Mouse (Mus musculus): ENCODE results near the gene Bcas3. TPM values are rescaled to one million over a fixed set of nuclear protein-coding genes. Genes with fewer than 3 reads are reported as not detected.

The Bcas3 gene
- polyA plus RNA-seq, 1 experiment from 2014 or later = 19.1 TPM

GRCm38 (mm10) chr11:85555721-85556120 lies 202.8 kb downstream of the Bcas3 start:
- ATAC-seq (ENCODE audit: low read depth) = no peak
- Histone ChIP-seq H3K27me3 (ENCODE audit: control insufficient read depth, insufficient read depth, low read depth, low read length) (no peaks in the 10 kb centered on the region), H3K4me1 (ENCODE audit: control insufficient read depth, low read depth, low read length) (no peaks in the 10 kb centered on the region; the same call in 1 of the 2 replicates), H3K4me3 (ENCODE audit: low read depth, low read length) (no peak overlapping the region), H3K9ac (ENCODE audit: low read depth, low read length) (no peak overlapping the region), H3K36me3 (ENCODE audit: control insufficient read depth, insufficient read depth) (no peaks in the 10 kb centered on the region), H3K9me3 (replicated peaks; ENCODE audit: control insufficient read depth, low read length) (no peaks in the 10 kb centered on the region), H3K27ac (ENCODE audit: low read length) (no peak overlapping the region), H3K4me2 (ENCODE audit: low read depth, low read length) (no peak overlapping the region)
- WGBS (ENCODE audit: insufficient replicate concordance) = 70% methylated on average over 2 of the region's 2 CpGs

GRCm38 (mm10) chr11:85565068-85565467 lies 212.1 kb downstream of the Bcas3 start:
- no peaks in the 10 kb centered on the region for H3K27me3 ChIP-seq (ENCODE audit: control insufficient read depth, insufficient read depth, low read depth, low read length)
- H3K27ac ChIP-seq (ENCODE audit: low read length) = no peak overlapping the region
- no peak overlapping the region for H3K4me2 ChIP-seq (ENCODE audit: low read depth, low read length)
- no peaks in the 10 kb centered on the region for H3K9me3 ChIP-seq (replicated peaks; ENCODE audit: control insufficient read depth, low read length)
- WGBS (ENCODE audit: insufficient replicate concordance) = 55% methylated on average over 2 of the region's 2 CpGs
- H3K36me3 ChIP-seq (ENCODE audit: control insufficient read depth, insufficient read depth) = no peaks in the 10 kb centered on the region
- H3K4me1 ChIP-seq (ENCODE audit: control insufficient read depth, low read depth, low read length) = no peaks in the 10 kb centered on the region
- no peak overlapping the region for H3K4me3 ChIP-seq (ENCODE audit: low read depth, low read length)
- H3K9ac ChIP-seq (ENCODE audit: low read depth, low read length) = no peak overlapping the region
- ATAC-seq (ENCODE audit: low read depth) = no peak

GRCm38 (mm10) chr11:85571040-85571439 lies 218.1 kb downstream of the Bcas3 start:
- Histone ChIP-seq H3K27ac (ENCODE audit: low read length) (no peak overlapping the region), H3K27me3 (ENCODE audit: control insufficient read depth, insufficient read depth, low read depth, low read length) (no peaks in the 10 kb centered on the region), H3K4me3 (ENCODE audit: low read depth, low read length) (no peak overlapping the region), H3K9me3 (replicated peaks; ENCODE audit: control insufficient read depth, low read length) (no peaks in the 10 kb centered on the region), H3K36me3 (ENCODE audit: control insufficient read depth, insufficient read depth) (no peaks in the 10 kb centered on the region), H3K9ac (ENCODE audit: low read depth, low read length) (no peak overlapping the region), H3K4me1 (ENCODE audit: control insufficient read depth, low read depth, low read length) (no peaks in the 10 kb centered on the region), H3K4me2 (ENCODE audit: low read depth, low read length) (no peak overlapping the region)
- 0 out of 2 replicates have a peak, but pooled peaks have one; percentile 19 for ATAC-seq (ENCODE audit: low read depth)
- WGBS (ENCODE audit: insufficient replicate concordance) = 69% methylated on average over 3 of the region's 3 CpGs

GRCm38 (mm10) chr11:85571936-85572335 lies 219.0 kb downstream of the Bcas3 start:
- no peak for ATAC-seq (ENCODE audit: low read depth)
- H3K9ac ChIP-seq (ENCODE audit: low read depth, low read length) = no peak overlapping the region
- 54% methylated on average over 5 of the region's 5 CpGs for WGBS (ENCODE audit: insufficient replicate concordance)
- no peak overlapping the region for H3K4me3 ChIP-seq (ENCODE audit: low read depth, low read length)
- no peak overlapping the region for H3K4me2 ChIP-seq (ENCODE audit: low read depth, low read length)
- no peaks in the 10 kb centered on the region for H3K4me1 ChIP-seq (ENCODE audit: control insufficient read depth, low read depth, low read length)
- no peak overlapping the region for H3K27ac ChIP-seq (ENCODE audit: low read length)
- H3K36me3 ChIP-seq (ENCODE audit: control insufficient read depth, insufficient read depth) = no peaks in the 10 kb centered on the region
- no peaks in the 10 kb centered on the region for H3K27me3 ChIP-seq (ENCODE audit: control insufficient read depth, insufficient read depth, low read depth, low read length)
- H3K9me3 ChIP-seq (replicated peaks; ENCODE audit: control insufficient read depth, low read length) = no peaks in the 10 kb centered on the region

GRCm38 (mm10) chr11:85572590-85572989 lies 219.6 kb downstream of the Bcas3 start:
- H3K9me3 ChIP-seq (replicated peaks; ENCODE audit: control insufficient read depth, low read length) = no peaks in the 10 kb centered on the region

GRCm38 (mm10) chr11:85574496-85574895 lies 221.5 kb downstream of the Bcas3 start:
- H3K4me1 ChIP-seq (ENCODE audit: control insufficient read depth, low read depth, low read length) = no peaks in the 10 kb centered on the region
- ATAC-seq (ENCODE audit: low read depth) = no peak
- no peak overlapping the region for H3K9ac ChIP-seq (ENCODE audit: low read depth, low read length)
- H3K9me3 ChIP-seq (replicated peaks; ENCODE audit: control insufficient read depth, low read length) = no peaks in the 10 kb centered on the region
- H3K4me3 ChIP-seq (ENCODE audit: low read depth, low read length) = no peak overlapping the region
- H3K27ac ChIP-seq (ENCODE audit: low read length) = no peak overlapping the region
- no peak overlapping the region for H3K4me2 ChIP-seq (ENCODE audit: low read depth, low read length)
- H3K27me3 ChIP-seq (ENCODE audit: control insufficient read depth, insufficient read depth, low read depth, low read length) = no peaks in the 10 kb centered on the region
- H3K36me3 ChIP-seq (ENCODE audit: control insufficient read depth, insufficient read depth) = no peaks in the 10 kb centered on the region
- whole genome bisulfite sequencing (ENCODE audit: insufficient replicate concordance) = 5% methylated on average over 4 of the region's 4 CpGs

More at GRCm38 (mm10) chr11:85572590-85572989, 219.6 kb downstream of the Bcas3 start:
- Histone ChIP-seq H3K27me3 (ENCODE audit: control insufficient read depth, insufficient read depth, low read depth, low read length) (no peaks in the 10 kb centered on the region), H3K4me3 (ENCODE audit: low read depth, low read length) (no peak overlapping the region), H3K4me2 (ENCODE audit: low read depth, low read length) (no peak overlapping the region), H3K36me3 (ENCODE audit: control insufficient read depth, insufficient read depth) (no peaks in the 10 kb centered on the region), H3K4me1 (ENCODE audit: control insufficient read depth, low read depth, low read length) (no peaks in the 10 kb centered on the region), H3K9ac (ENCODE audit: low read depth, low read length) (no peak overlapping the region), H3K27ac (ENCODE audit: low read length) (no peak overlapping the region)
- ATAC-seq (ENCODE audit: low read depth) = no peak
- WGBS (ENCODE audit: insufficient replicate concordance) = 48% methylated on average over 3 of the region's 3 CpGs

GRCm38 (mm10) chr11:85577816-85578645 lies 225.1 kb downstream of the Bcas3 start:
- no peaks in the 10 kb centered on the region for H3K4me1 ChIP-seq (ENCODE audit: control insufficient read depth, low read depth, low read length)
- H3K9me3 ChIP-seq (replicated peaks; ENCODE audit: control insufficient read depth, low read length) = no peaks in the 10 kb centered on the region
- 66% methylated on average over 15 of the region's 15 CpGs for WGBS (ENCODE audit: insufficient replicate concordance)
- no peak overlapping the region for H3K27ac ChIP-seq (ENCODE audit: low read length)
- no peaks in the 10 kb centered on the region for H3K27me3 ChIP-seq (ENCODE audit: control insufficient read depth, insufficient read depth, low read depth, low read length)
- H3K9ac ChIP-seq (ENCODE audit: low read depth, low read length) = no peak overlapping the region
- no peak overlapping the region for H3K4me3 ChIP-seq (ENCODE audit: low read depth, low read length)
- no peaks in the 10 kb centered on the region for H3K36me3 ChIP-seq (ENCODE audit: control insufficient read depth, insufficient read depth)
- ATAC-seq (ENCODE audit: low read depth) = no peak
- H3K4me2 ChIP-seq (ENCODE audit: low read depth, low read length) = no peak overlapping the region

GRCm38 (mm10) chr11:85584086-85584485 lies 231.1 kb downstream of the Bcas3 start:
- 64% methylated on average over 8 of the region's 8 CpGs for whole genome bisulfite sequencing (ENCODE audit: insufficient replicate concordance)
- H3K4me1 ChIP-seq (ENCODE audit: control insufficient read depth, low read depth, low read length) = no peaks in the 10 kb centered on the region
- H3K36me3 ChIP-seq (ENCODE audit: control insufficient read depth, insufficient read depth) = no peaks in the 10 kb centered on the region

GRCm38 (mm10) chr11:85593636-85594035 lies 240.7 kb downstream of the Bcas3 start:
- Histone ChIP-seq H3K9me3 (replicated peaks; ENCODE audit: control insufficient read depth, low read length) (no peaks in the 10 kb centered on the region), H3K36me3 (ENCODE audit: control insufficient read depth, insufficient read depth) (no peaks in the 10 kb centered on the region), H3K27ac (ENCODE audit: low read length) (no peak overlapping the region), H3K4me3 (ENCODE audit: low read depth, low read length) (no peak overlapping the region), H3K9ac (ENCODE audit: low read depth, low read length) (no peak overlapping the region), H3K4me1 (ENCODE audit: control insufficient read depth, low read depth, low read length) (no peaks in the 10 kb centered on the region), H3K27me3 (ENCODE audit: control insufficient read depth, insufficient read depth, low read depth, low read length) (no peaks in the 10 kb centered on the region), H3K4me2 (ENCODE audit: low read depth, low read length) (no peak overlapping the region)
- WGBS (ENCODE audit: insufficient replicate concordance) = 70% methylated on average over 3 of the region's 3 CpGs
- no peak for ATAC-seq (ENCODE audit: low read depth)

More at GRCm38 (mm10) chr11:85584086-85584485, 231.1 kb downstream of the Bcas3 start:
- H3K27me3 ChIP-seq (ENCODE audit: control insufficient read depth, insufficient read depth, low read depth, low read length) = no peaks in the 10 kb centered on the region
- ATAC-seq (ENCODE audit: low read depth) = no peak
- H3K4me2 ChIP-seq (ENCODE audit: low read depth, low read length) = no peak overlapping the region
- no peak overlapping the region for H3K4me3 ChIP-seq (ENCODE audit: low read depth, low read length)
- H3K9me3 ChIP-seq (replicated peaks; ENCODE audit: control insufficient read depth, low read length) = no peaks in the 10 kb centered on the region
- no peak overlapping the region for H3K27ac ChIP-seq (ENCODE audit: low read length)
- no peak overlapping the region for H3K9ac ChIP-seq (ENCODE audit: low read depth, low read length)
